Mouse (Mus musculus): ENCODE data around the gene Dcp1b. TPM values are rescaled to one million over a fixed set of nuclear protein-coding genes. Genes with fewer than 3 reads are reported as not detected.
A peak's percentile ranks its signal among the peaks of the same experiment; 100 is the strongest.
"Not testable (repeated sequence)": the region's sequence is repeated elsewhere in the genome, so short reads cannot be mapped to it uniquely, and the experiment has no call there.

The Dcp1b gene
- total RNA-seq, 1 experiment from 2014 or later = 15.7 TPM

DNA sequence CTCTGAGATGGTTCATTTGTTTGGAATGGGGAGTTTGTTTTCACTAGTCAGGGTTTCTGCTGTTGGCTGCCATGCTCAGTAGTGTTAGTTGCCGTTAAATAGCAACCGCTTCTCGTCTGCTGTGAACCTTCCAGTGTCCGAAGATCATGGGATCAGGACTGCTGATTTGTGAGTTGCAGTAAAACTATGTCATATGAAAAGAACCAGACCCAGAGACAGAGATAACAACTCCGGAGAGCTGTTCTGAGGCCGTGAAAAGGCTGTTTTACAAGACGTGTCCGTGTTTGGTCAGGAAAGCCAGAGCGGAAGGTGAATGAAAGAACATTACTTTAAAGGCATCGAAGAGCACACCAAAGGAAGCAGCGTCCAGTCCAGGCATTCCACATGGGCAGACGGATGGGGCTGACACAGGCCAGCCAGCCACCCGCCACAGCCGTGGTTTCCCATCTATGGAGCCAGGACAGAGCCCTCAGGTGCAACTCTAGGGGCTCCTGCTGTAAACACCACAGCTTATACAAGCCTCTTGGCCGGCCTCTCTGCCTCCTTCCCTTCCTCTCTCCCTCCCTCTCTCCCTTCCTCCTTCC lies 18.6 kb downstream of the Dcp1b start:
- no peak for ATAC-seq (ENCODE audit: extremely low read depth, insufficient number of reproducible peaks, low FRiP score, poor library complexity, severe bottlenecking)

DNA sequence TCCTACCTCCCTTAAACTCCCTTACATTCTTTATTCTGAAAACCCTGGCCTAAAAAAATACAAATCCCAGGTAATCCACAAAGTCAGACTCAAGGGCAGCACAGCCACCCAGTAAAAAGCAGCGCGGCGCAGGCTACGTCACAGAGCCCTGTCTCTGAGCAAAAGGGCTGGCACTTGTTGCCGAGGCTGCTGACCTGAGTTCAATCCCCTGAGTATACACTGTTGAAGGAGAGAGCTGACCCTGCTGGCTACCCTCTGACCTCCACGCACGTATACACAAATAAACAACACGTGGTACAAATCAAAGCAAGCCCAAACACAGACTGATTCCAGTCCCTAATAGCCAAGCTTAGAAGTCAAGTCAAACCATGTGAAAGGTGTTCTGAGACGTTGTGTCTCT lies 19.1 kb downstream of the Dcp1b start:
- no peak for ATAC-seq (ENCODE audit: extremely low read depth, insufficient number of reproducible peaks, low FRiP score, poor library complexity, severe bottlenecking)

DNA sequence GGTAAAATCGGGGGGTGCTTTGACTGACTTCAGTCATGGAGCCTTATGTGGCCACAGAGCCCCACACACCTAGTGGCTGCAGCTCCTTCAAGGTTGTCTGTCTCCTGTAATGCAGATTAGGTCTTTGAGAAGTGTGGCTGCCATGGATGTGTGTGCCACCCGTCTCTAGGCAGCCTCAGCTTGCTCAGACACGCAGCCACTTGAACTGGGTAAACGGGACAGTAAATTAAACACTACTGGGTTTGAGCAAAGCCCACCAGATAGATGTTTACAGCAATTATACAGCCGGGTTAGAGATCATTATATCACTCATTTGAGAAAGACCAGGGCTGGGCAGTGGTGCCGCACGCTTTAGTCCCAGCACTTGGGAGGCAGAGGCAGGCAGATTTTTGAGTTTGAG lies 19.5 kb downstream of the Dcp1b start:
- ATAC-seq (ENCODE audit: extremely low read depth, insufficient number of reproducible peaks, low FRiP score, poor library complexity, severe bottlenecking) = no peak

DNA sequence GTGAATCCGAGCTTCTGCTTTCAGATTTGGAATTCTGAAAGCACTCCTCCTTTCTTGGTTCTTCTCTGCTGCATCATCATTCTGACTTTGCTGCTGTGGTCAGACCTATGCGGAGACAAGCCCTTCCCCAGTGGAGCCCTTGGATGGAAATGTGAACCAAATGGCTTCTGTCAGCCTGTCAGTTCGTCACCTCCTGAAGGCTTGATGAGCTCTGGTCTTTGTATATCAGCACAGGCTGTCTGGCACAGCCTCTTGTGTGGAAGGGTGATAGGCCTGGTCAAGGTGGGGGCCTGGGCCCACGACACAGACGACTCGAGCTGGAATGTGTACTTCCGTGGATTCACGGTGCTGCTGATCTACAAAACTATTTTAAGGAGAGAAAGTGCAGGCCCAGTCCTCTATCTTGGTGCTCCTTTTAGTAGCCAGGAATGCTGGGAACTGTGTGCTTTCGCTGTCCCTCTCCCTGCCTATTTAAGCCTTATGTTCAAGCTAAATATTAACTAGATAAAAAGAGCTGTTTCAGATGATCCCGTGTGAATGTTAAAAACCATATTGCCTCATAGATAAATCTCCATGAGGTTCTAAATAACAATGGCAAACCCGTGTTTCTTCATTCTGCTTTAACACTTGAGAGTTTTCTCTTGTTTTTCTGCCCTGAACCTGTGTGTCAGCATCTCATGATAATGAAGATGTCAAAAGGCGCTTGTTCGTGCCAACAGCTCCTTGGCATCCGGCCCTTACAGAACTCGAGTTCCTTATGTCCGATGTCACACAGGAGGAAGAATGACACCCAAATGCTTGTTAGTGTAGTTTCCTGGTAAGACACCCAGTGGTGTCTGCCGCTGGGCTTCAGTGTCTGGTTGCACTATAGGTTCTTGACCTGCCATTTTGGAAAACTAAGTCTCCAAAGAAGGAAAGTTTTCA lies 21.6 kb downstream of the Dcp1b start, which contains the start of gene Cacna1c:
Gene Cacna1c, minus strand, starts transcription at position 37 of the 924 bp plus-strand sequence.
- ATAC-seq (ENCODE audit: extremely low read depth, insufficient number of reproducible peaks, low FRiP score, poor library complexity, severe bottlenecking) = no peak

DNA sequence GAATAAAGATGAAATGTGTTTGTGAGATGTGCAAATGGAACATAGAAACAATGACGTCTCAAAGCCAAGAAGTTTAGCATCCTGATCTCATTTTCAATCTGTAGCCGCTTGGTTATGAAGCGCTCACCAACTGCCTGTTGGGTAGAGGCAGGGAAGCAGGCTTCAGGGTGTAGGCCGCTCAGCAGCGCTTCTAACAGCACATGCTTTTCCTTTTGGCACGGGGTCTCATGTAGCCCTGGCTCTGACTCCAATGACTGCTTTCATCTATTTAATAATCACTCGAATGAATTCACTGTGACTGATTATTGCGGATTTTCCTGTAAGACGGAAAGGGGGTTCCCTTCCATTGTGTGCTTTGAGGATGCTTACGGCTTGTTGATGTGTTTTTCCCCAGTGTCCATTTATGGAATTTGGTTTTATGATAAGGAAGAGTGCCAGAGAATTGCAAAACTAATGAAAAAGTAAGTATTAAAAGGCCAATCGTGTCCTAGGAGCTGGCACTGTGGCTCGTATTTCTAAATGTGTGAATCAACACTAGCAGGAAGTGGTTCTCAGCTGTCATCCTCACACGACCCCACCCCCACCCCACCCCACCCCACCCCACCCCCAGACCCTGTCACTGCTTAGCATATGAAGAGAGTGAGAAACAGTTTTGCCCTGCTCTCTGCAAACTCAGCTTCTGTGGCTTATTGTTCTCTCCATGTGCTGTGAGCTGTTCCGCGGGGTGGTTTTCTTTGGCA lies 23.7 kb downstream of the Dcp1b start:
- ATAC-seq (ENCODE audit: extremely low read depth, insufficient number of reproducible peaks, low FRiP score, poor library complexity, severe bottlenecking) = no peak

DNA sequence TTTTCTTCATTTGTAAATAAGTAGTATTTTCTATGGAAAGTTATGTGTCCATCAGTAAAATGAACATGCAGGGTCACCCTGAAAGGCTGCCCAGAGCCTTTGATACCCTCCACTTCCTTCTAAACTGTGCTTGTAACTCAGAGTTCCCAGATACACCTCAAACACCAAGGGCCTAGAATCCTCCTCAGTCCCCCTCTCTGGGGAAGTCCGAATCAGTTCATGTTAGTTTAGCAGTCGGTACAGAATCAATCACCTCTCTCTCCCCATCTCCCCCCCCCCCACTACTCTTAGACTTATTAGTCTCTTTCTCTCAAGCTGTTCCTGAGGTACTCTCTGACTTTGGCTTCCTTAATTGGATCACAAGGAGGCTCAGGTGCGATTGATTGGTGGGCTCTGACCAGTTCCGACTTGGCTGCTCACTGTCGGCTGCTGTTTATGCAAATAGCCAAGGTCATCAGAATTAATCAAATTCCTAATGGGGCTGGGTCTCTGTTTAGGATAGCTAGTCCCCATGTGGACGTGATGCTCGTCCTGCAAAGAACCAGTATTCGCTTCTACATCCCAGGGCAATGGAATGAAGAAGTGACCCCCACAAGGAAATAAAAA lies 24.3 kb downstream of the Dcp1b start:
- ATAC-seq (ENCODE audit: extremely low read depth, insufficient number of reproducible peaks, low FRiP score, poor library complexity, severe bottlenecking) = no peak

DNA sequence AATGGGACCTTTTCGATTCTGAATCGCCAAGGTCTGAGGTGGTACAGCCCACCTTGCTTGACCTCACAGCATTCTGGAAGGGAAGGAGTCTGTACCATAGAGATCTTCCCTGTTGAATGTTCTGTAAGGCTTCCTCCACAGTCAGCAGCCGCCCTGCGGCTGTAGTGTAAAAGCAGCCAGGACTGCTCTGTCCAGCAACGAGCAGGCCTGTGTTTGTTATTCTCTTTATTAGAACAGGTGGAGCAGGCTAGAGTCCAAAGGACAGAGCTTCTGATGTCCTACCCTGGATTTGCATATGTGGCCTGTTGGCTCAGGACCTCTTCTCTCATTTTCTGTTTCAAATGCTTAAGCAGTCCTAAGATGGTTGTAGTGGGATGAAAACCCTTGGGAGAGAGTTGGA lies 25.3 kb downstream of the Dcp1b start:
- no peak for ATAC-seq (ENCODE audit: extremely low read depth, insufficient number of reproducible peaks, low FRiP score, poor library complexity, severe bottlenecking)

DNA sequence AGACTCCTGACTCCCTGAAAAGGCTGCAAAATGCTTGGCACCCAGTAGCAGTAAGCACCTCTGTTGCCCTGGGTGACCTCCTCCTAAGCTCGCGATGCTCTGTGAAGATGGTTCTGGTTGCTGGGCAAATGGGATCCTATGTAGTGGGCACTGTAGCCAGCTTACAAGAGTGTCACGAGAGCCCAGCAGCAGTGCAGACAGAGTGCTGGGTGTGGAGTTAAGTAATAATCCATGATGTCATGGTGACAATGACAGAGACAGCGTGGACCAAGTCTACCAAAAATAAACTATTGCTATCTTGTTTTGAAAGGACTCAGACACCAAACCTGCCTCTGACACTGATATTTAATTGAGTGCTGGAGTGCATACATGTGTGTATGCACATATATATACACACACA lies 26.5 kb downstream of the Dcp1b start:
- ATAC-seq (ENCODE audit: extremely low read depth, insufficient number of reproducible peaks, low FRiP score, poor library complexity, severe bottlenecking) = no peak

DNA sequence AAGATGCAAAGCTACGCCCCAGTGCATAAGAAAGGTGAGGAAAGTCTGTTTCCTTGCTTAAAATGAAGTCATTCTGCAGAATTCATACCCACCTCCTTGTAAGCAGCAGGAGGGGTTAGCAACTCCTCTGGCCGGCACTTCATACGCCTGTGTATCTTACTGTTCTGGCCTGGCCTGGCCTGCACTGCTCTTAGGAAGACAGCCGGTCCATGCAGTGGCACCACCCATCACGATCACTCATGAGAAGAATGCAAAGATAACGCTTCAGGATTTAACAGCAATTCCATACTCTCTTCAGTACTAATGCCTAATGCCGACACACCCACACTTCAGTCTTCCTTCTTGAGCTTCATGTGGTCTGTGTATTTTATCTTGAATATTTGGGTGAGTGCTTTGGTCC lies 29.2 kb downstream of the Dcp1b start:
- ATAC-seq (ENCODE audit: extremely low read depth, insufficient number of reproducible peaks, low FRiP score, poor library complexity, severe bottlenecking) = no peak

DNA sequence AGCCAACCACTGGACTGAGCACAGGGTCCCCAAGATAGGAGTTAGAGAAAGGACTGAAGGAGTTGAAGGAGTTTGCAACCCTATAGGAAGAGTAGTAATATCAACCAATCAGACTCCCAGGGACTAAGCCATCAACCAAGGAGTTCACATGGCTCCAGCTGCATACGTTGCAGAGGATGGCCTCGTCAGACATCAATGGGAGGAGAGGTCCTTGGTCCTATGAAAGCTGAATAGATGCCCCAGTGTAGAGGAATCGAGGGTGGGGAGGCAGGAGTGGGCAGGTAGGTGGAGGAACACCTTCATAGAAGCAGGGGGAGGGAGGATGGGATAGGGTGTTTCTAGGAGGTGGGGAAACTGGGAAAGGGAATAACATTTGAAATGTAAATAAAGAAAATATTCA lies 29.9 kb downstream of the Dcp1b start:
- no peak for ATAC-seq (ENCODE audit: extremely low read depth, insufficient number of reproducible peaks, low FRiP score, poor library complexity, severe bottlenecking)

DNA sequence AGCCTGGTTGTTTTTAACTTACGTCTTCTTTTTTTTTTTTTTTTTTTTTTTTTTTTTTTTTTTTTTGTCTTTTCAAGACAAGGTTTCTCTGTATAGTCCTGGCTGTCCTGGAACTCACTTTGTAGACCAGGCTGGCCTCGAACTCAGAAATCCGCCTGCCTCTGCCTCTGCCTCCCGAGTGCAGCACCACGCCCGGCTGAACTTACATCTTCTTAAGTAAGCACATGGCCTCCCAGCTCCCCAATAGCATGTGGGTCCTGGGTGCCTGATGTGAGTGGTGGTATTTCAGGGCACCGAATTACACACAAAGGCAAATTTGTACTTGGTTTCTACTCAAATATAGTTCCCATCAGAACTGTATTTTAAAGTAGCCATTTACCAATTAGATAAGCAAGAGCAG lies 31.0 kb downstream of the Dcp1b start:
- ATAC-seq (ENCODE audit: extremely low read depth, insufficient number of reproducible peaks, low FRiP score, poor library complexity, severe bottlenecking) = not testable (repeated sequence)

DNA sequence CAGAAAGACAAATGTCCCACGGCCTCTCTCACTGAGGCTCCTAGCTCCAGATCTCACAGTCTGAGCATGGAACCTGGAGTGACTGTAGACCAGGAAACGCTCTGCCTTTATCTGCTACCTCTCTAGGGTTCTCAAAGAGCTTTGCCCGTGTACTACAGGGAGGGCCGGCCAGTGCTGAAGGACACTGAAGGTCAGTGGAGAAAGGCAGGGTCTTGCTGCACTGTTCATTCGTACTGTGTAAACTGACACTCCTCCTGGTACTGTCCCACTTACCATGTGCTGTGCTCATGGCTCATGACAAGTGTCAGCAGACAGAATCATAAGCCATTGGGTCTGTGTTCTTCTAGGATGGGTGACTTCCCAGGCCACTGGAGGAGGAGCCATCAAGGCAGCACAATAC lies 38.3 kb downstream of the Dcp1b start:
- ATAC-seq (ENCODE audit: extremely low read depth, insufficient number of reproducible peaks, low FRiP score, poor library complexity, severe bottlenecking) = no peak

DNA sequence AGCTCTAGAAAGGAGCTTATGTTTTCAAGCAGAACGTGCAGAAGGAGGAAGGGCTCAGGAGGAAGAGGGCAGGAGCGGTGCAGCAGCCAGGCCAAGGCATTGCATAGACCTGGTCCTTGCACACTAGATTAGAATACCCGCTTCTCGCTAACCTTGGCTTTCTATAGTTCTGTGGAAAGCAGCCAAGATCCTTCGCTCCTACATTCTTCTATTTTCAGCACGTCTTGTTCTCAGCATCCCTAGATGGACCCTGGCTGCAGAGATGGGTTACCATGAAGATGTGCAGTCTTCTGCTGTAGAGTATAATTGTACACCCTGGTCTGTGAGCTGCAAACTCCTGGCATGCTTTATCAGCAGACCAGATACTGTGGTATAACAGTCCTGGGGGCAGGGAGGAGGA lies 39.1 kb downstream of the Dcp1b start:
- no peak for ATAC-seq (ENCODE audit: extremely low read depth, insufficient number of reproducible peaks, low FRiP score, poor library complexity, severe bottlenecking)

DNA sequence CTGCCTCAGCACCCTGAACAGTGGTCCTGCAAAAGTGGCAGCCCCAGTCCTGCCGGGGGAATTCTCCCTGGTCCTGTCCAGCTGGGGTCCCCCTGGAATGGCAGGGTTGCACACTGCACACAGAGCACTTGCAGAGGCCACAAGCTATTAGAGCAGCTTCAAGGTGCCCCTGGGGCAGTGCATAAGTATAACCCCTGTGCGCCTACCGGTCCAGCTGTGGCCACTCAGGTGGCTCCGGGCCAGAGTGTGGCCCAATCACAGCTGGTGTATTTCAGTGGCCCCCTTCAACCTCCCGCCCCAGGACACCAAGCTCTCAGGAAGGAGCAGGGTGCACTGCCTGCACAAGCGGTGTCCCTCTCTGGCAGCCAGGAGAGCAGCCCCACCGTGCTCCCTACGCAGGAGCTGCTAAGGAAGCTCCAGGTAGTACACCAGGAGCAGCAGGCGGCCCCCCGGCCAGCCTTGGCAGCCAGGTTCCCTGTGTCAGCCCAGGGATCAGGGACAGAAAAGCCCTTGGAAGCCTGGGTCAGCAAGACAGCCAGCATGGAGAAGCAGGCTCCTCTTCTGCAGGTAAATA lies 40.1 kb downstream of the Dcp1b start:
- ATAC-seq (ENCODE audit: extremely low read depth, insufficient number of reproducible peaks, low FRiP score, poor library complexity, severe bottlenecking) = no peak

DNA sequence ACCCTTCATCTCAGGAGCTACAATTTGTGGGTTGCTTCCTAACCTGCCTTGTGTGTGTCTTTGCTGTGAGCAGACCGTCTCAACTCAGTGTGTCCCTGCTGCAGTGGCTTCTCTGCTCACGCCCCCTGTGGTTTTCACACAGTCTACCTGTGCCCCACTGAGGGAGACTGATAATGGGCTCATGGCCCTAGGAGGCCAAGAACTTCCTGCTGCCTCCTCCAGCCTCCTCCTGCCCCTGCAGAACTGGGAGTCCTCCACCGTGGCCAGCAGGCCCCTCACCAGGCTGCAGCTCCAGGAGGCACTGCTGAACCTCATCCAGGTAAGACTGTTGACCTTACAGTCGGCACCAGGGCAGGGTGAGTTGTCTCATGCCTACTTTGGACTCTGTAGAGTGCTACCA lies 42.6 kb downstream of the Dcp1b start:
- no peak for ATAC-seq (ENCODE audit: extremely low read depth, insufficient number of reproducible peaks, low FRiP score, poor library complexity, severe bottlenecking)

DNA sequence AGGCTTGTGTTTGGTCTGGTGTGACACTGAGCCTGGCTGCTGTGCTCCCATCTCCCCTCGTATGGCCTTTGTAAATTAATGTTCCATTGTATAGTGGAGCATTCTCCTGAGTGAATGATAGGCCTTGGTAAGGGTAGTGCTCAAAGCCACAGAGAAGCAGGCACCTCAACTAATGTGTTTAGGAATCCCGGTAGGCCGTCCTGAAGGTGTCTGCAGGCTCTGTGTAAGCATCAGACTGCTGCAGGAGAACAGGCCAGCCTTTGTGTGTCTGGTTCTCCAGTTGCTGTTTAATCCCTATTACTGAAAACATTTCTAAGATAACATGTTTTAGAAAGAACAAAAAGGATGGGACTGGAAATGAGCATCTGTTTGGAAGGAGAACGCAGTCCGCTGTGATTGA lies 43.5 kb downstream of the Dcp1b start:
- no peak for ATAC-seq (ENCODE audit: extremely low read depth, insufficient number of reproducible peaks, low FRiP score, poor library complexity, severe bottlenecking)

DNA sequence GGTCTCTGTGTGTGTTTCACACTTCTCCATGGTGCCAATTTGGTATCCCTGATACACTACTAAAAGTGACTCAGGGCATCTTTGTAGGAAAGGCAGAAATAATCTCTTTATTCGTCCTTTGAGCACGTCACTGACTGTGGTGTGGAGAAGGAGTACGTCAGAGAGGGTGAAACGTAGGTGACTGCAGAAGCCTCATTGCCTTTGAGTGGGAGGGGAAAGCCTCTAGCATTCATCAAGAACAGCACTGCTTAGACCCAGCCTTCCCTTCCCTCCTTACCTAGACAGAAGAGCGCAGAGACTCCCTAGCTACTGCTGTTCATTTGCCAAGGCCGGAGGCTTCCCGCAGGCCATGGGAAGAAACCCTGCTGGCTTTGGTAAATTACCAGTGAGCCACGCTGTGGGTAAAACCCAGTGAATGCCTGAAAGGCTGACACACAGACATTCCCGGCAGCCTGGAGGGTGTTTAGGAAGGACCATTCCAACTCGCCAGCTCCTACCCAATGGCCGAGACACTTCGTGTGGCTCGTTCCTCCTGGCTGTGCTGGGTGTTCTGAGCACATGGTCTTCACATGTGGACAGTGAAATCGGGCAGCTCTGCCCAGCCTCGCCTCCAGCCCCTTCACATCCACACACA lies 44.3 kb downstream of the Dcp1b start:
- no peak for ATAC-seq (ENCODE audit: extremely low read depth, insufficient number of reproducible peaks, low FRiP score, poor library complexity, severe bottlenecking)

DNA sequence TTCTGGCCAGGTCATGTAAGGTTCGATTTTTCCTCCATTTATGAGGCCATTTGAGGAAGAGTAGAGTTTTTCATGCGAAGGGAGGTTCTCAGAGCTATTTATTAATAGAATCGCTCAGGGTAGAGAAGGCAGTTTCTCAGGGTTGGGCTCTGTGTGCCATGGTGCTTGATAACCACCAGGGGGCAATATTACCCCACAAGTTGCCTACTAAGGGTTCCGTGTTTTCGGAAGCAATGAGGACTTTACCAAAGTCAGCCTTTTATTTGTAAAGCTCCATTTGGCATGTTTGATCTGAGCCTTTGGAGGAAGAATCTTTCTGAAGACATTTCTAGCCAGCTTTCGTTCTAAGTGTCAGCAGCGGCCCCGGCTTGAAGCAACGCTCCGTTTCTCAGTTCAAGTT lies 45.2 kb downstream of the Dcp1b start:
- peak; percentile 57 for ATAC-seq (ENCODE audit: extremely low read depth, insufficient number of reproducible peaks, low FRiP score, poor library complexity, severe bottlenecking)
